In genomic region chr19:46275307-46275706, GRCm38 (mm10) we compare ENCODE assay signal across 9 mouse cellular contexts. TPM values are rescaled to one million over a fixed set of nuclear protein-coding genes. Genes with fewer than 3 reads are reported as not detected.
A peak's percentile ranks its signal among the peaks of the same experiment; 100 is the strongest.
DNase-seq lines count a peak whose midpoint lies in the region; ATAC-seq and TF ChIP-seq lines count a peak whose summit lies in the region.
"Had no signal": no experiment of that assay in that cellular context is flagged by ENCODE, and none has a peak within 500 bp of the region (broad histone marks: within the 10 kb centered on the region; RNA-seq: fewer than 3 reads in every experiment).

No protein-coding gene starts in this region.

- H3K27ac ChIP-seq in liver, adult 2 months (replicated peaks; ENCODE audit: insufficient read depth, low read depth, low read length) = no peak overlapping the region
- H3K27ac ChIP-seq in liver, embryonic 11.5 days (ENCODE audit: low read depth, low read length) = no peak overlapping the region
- H3K27ac ChIP-seq: limb, embryonic 15.5 days had no signal

- no peak for ATAC-seq in liver, embryonic 11.5 days (replicated peaks; ENCODE audit: low FRiP score)

- TF ChIP-seq POLR2A in liver, adult 2 months (IDR thresholded peaks at IDR 0.05; ENCODE audit: extremely low read depth, insufficient read depth, low read length) = no peak

- H3K36me3 ChIP-seq in liver, adult 2 months (ENCODE audit: control insufficient read depth, insufficient read depth, low read length) = peaks cover 57% of the 10 kb centered on the region
- peaks cover 24% of the 10 kb centered on the region for H3K36me3 ChIP-seq in liver, embryonic 11.5 days (ENCODE audit: control insufficient read depth, insufficient read depth, low read length)

- DNase-seq in adrenal gland, postnatal 36 days = peak; percentile 26 to 28
- no peak for DNase-seq in adrenal gland, postnatal 10 days
- peak; percentile 16 for DNase-seq in liver, adult 2 months (ENCODE audit: extremely low read depth, low read depth, low spot score)
- DNase-seq in liver, embryonic 11.5 days (ENCODE audit: low spot score) = no peak
- peak; percentile 24 for DNase-seq in c-Kit-positive CD71-positive TER-119-positive erythroid progenitor cells, embryonic 14.5 days (ENCODE audit: low spot score)
- DNase-seq in retina, postnatal 7 days (ENCODE audit: low read depth, low spot score) = peak; percentile 4
- no peak for DNase-seq in urinary bladder, postnatal 36 days (ENCODE audit: low spot score in 2 of 2)
- no peak for DNase-seq in urinary bladder, adult 18-20 months (ENCODE audit: low spot score in 2 of 2)

- no peak overlapping the region for H3K4me2 ChIP-seq in liver, embryonic 11.5 days
- H3K4me2 ChIP-seq: limb, embryonic 15.5 days had no signal

- TF ChIP-seq CTCF in liver, adult 2 months (IDR thresholded peaks at IDR 0.05; ENCODE audit: low read depth, low read length) = peak; percentile 53; the same call in 1 of the 2 replicates

- no peaks in the 10 kb centered on the region for H3K79me2 ChIP-seq in liver, adult 2 months (ENCODE audit: control insufficient read depth, insufficient read depth, low read length)

- H3K9ac ChIP-seq in liver, adult 2 months (ENCODE audit: low read depth, low read length) = no peak overlapping the region
- H3K9ac ChIP-seq in liver, embryonic 11.5 days (ENCODE audit: low read depth, low read length) = no peak overlapping the region
- H3K9ac ChIP-seq: limb, embryonic 15.5 days had no signal

- no peak overlapping the region for H3K4me3 ChIP-seq in liver, adult 2 months (ENCODE audit: insufficient read depth, low read depth, low read length)
- no peak overlapping the region for H3K4me3 ChIP-seq in liver, embryonic 11.5 days (ENCODE audit: low read depth, low read length)
- H3K4me3 ChIP-seq: limb, embryonic 15.5 days had no signal

- no peaks in the 10 kb centered on the region for H3K9me3 ChIP-seq in liver, embryonic 11.5 days (ENCODE audit: control insufficient read depth, low read length)
- H3K9me3 ChIP-seq: limb, embryonic 15.5 days had no signal

- H3K27me3 ChIP-seq in liver, adult 2 months (ENCODE audit: control insufficient read depth, insufficient read depth, low read length) = no peaks in the 10 kb centered on the region
- H3K27me3 ChIP-seq in liver, embryonic 11.5 days (replicated peaks; ENCODE audit: control insufficient read depth, insufficient read depth, low read length) = no peaks in the 10 kb centered on the region
- H3K27me3 ChIP-seq: limb, embryonic 15.5 days had no signal

- no peaks in the 10 kb centered on the region for H3K4me1 ChIP-seq in liver, adult 2 months (ENCODE audit: control insufficient read depth, insufficient read depth, low read length)
- no peaks in the 10 kb centered on the region for H3K4me1 ChIP-seq in liver, embryonic 11.5 days (replicated peaks; ENCODE audit: control insufficient read depth, insufficient read depth, low read length)
- H3K4me1 ChIP-seq: limb, embryonic 15.5 days had no signal

RNA-seq across cellular contexts. Expression of gene Nfkb2, which starts 28.8 kb away (rescaled TPM):
- total RNA-seq in adrenal gland, postnatal 36 days (2021) = 10 to 100 TPM; 39.9 to 42.6 TPM
- total RNA-seq in adrenal gland, postnatal 10 days (2021) = 10 to 100 TPM; 20.8 to 24.2 TPM
- 3.7 and 4.7 TPM in 2 replicates for total RNA-seq in liver, adult 2 months (2014; rRNA removed)
- 8.1 and 9.3 TPM in 2 replicates for polyA plus RNA-seq in liver, adult 2 months (2012; rRNA removed)
- 6.0 and 6.6 TPM in 2 replicates for polyA plus RNA-seq in liver, embryonic 11.5 days (2014; fragmentation: Nextera tagmentation; extraction: Ambion mirVana)

RNA-seq across cellular contexts. Expression of gene Psd, which starts 51.6 kb away (rescaled TPM):
- total RNA-seq in adrenal gland, postnatal 36 days (2021) = 1 to 10 TPM; 6.0 to 7.5 TPM
- total RNA-seq in adrenal gland, postnatal 10 days (2021) = 10 to 100 TPM in 1 of 2 experiments, 1 to 10 TPM in 1; 8.2 to 11.9 TPM
- total RNA-seq in liver, adult 2 months (2014; rRNA removed) = 0.27 and 0.46 TPM in 2 replicates
- polyA plus RNA-seq in liver, adult 2 months (2012; rRNA removed) = 0.57 and 0.71 TPM in 2 replicates
- 11.9 and 12.4 TPM in 2 replicates for polyA plus RNA-seq in liver, embryonic 11.5 days (2014; fragmentation: Nextera tagmentation; extraction: Ambion mirVana)

RNA-seq across cellular contexts. Expression of gene Fbxl15, which starts 52.7 kb away (rescaled TPM):
- total RNA-seq in adrenal gland, postnatal 36 days (2021) = 10 to 100 TPM in 1 of 2 experiments, 1 to 10 TPM in 1; 9.2 to 10.0 TPM
- 10 to 100 TPM in 1 of 2 experiments, 1 to 10 TPM in 1; 8.9 to 10.5 TPM for total RNA-seq in adrenal gland, postnatal 10 days (2021)
- 6.2 and 6.4 TPM in 2 replicates for total RNA-seq in liver, adult 2 months (2014; rRNA removed)
- polyA plus RNA-seq in liver, adult 2 months (2012; rRNA removed) = 15.1 and 22.6 TPM in 2 replicates
- 15.7 and 16.4 TPM in 2 replicates for polyA plus RNA-seq in liver, embryonic 11.5 days (2014; fragmentation: Nextera tagmentation; extraction: Ambion mirVana)

Comparison
In these comparisons a context has a peak if more than half of its experiments do, and no peak if none do; other contexts are left out.
1. DNase-seq: peak in adrenal gland, postnatal 36 days (2 of 2), liver, adult 2 months (single experiment), c-Kit-positive CD71-positive TER-119-positive erythroid progenitor cells, embryonic 14.5 days (single experiment) and retina, postnatal 7 days (single experiment); none in adrenal gland, postnatal 10 days (single experiment), liver, embryonic 11.5 days (single experiment), urinary bladder, postnatal 36 days (0 of 2) and urinary bladder, adult 18-20 months (0 of 2).